Mouse (Mus musculus) effector memory CD4-positive, alpha-beta T cell, adult 7 months (primary cell): ENCODE results near the gene Adgrg5. TPM values are rescaled to one million over a fixed set of nuclear protein-coding genes. Genes with fewer than 3 reads are reported as not detected.

Experiments
- polyA plus RNA-seq: library from polyadenylated mRNA; unstranded; fragments of 100-300 nt; shearing (Covaris generic); gene quantifications from one replicate; pipeline ENCODE4 v1.2.1, GENCODE M21; 2017

The Adgrg5 gene
- not detected for polyA plus RNA-seq

DNA sequence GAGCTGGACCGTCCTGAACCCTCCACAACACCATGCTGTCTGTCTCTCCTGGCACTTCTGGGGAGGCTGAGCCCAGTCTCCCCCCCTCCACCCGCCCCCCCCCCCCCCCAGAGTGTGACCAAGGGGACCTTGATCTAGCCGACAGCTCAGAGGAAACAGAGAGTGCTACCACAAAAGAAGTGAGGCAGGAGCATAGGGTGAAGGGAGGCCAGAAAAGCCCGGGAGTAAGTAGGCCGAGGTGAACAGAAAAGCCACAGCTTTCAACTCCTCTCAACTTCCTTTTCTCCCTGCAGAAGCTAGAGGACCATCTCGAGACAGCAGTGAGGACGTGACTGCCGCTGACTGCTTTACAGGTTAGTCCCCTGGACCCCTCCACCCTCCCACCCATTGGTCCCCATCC, at the start of gene Adgrg5:
Gene Adgrg5 (plus strand): TSS at position 290 of the 400 bp plus-strand sequence.

DNA sequence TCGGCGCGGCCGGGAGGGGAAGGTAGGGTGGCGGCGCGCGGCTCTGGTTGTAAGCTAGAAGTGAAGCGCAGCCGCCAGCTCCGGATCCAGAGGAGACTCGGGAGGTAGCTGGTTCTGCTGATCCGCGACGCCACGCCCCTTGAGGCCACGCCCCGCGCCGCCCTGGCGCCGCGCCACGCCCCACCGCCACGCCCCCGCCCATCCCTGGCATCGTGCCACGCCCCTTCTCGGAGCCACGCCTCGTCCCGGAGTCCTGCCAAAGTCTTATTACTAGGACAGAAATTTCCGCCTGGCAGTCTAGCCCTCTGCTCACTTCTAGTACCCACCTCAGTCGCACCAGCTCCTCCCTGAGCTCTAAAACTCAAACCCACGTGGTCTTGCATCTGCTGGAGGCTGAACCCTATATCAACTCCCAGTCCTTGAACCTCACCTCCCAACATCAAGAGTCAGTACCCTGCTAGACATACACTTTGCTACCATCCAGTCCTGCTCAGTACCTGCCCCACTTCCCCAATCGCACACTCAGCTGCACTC, 47.2 kb upstream of the Adgrg5 start, which contains the start of gene Dok4:
Gene Dok4 (minus strand): TSS at position 134 of the 534 bp plus-strand sequence.

DNA sequence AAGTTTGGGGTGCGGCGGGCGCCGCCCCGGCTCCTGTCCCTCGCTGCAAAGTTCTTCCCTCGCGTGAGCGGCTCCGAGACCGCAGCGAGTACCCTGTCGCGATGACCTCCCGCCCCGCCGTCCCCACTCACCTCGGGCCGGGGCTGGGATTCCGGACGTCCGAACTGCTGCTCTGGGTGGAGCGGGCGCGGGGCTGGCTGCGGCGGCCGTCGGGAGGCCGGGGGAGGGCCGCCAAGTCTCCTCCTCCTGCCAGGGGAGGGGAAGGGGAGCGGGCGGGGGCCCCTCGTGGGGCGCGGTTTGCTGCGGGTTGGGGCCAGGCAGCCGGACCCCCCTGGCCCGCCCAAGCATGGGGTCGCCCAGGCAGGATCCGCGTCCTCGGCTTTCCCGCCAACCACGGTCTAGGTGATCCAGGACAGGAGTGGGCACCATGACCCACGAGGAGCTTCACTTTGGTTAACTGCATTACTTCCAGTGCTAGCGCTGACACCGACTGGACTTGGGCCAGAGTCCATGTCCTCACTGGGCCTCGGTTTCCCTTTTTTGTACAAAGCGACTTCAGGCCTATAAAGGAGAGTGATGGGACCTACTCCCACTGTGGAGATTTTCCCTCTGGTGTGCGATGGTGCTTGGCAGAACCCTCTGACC, 5.5 kb upstream of the Adgrg5 start, which contains the start of gene Ccdc102a:
Gene Ccdc102a (minus strand): TSS at position 248 of the 645 bp plus-strand sequence.

DNA sequence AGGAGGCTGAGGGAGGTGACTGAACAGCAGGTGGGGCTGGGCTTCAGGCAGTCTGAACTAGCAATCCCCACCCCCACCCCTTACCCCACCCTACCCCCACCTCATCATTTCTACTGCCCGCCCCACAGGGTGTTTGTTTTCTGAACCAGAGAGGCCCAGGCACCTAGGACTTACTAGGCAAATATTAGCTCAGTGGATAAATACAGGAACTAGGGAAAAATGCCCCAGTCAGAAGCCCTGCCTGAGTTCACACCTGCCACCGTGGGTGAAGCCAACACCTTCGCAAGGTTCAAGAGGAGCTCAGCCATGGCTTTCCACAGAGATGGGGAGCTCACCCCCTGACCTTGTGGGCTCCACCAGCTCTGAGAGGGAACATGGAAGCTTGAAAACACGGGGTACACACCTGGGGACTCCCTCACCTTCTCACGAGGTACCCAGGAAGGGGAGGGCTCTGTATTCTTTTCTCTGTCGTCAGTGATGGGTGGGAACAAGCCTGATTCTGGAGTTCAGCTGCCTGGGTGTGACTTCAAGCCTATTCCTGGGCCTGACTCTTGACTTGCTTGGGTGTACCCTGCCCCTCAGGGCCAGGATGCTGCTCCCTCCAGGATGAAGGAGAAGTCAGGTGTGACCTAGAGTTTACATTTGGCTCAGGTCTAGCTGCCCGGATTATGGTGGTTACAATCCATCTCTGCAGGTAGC, 51.1 kb downstream of the Adgrg5 start, which contains the start of gene Adgrg1:
Gene Adgrg1 (plus strand): TSS at position 285 of the 699 bp plus-strand sequence.

Other genes starting within 250 kb of the Adgrg5 start
- gene Pllp, start 227.4 kb upstream of the Adgrg5 start, polyA plus RNA-seq, result not detected
- 0.45 TPM for gene Ccl22, start 178.1 kb upstream of the Adgrg5 start, polyA plus RNA-seq
- 0.96 TPM for gene Cx3cl1, start 151.7 kb upstream of the Adgrg5 start, polyA plus RNA-seq
- not detected for gene Ccl17, start 113.2 kb upstream of the Adgrg5 start, polyA plus RNA-seq
- 42.0 TPM for gene Coq9, start 85.4 kb upstream of the Adgrg5 start, polyA plus RNA-seq
- 107 TPM for gene Ciapin1, start 85.3 kb upstream of the Adgrg5 start, polyA plus RNA-seq
- 90.3 TPM for gene Polr2c, start 66.2 kb upstream of the Adgrg5 start, polyA plus RNA-seq
- gene Dok4, start 47.4 kb upstream of the Adgrg5 start, polyA plus RNA-seq, result 1.1 TPM
- gene Ccdc102a, start 5.6 kb upstream of the Adgrg5 start, polyA plus RNA-seq, result not detected
- not detected for gene Adgrg1, start 51.1 kb downstream of the Adgrg5 start, polyA plus RNA-seq
- gene Adgrg3, start 94.0 kb downstream of the Adgrg5 start, polyA plus RNA-seq, result 4.8 TPM
- gene Drc7, start 131.4 kb downstream of the Adgrg5 start, polyA plus RNA-seq, result 0.39 TPM
- gene Katnb1, start 157.5 kb downstream of the Adgrg5 start, polyA plus RNA-seq, result 34.7 TPM